Mouse (Mus musculus) embryonic facial prominence, embryonic 15.5 days (tissue): Measurements from ENCODE around the gene Klhdc8b. TPM values are rescaled to one million over a fixed set of nuclear protein-coding genes. Genes with fewer than 3 reads are reported as not detected.

Experiments
- ATAC-seq: fragments of 200-750 bp; cut with Nextera tagmentation; 2 replicates; pipeline ENCODE4 v1.8.0; 2017; ENCODE audit warnings: low read depth, moderate TSS enrichment; ENCODE audit not compliant: insufficient number of reproducible peaks, low FRiP score, low TSS enrichment
- H3K27ac ChIP-seq: fragments of 300-500 bp; sonication (generic); replicated peaks from 2 replicates; pipeline ENCODE4 v1.5.1; 2015; ENCODE audit warnings: mild to moderate bottlenecking, inconsistent platforms
- H3K27me3 ChIP-seq: fragments of 300-500 bp; sonication (generic); 2 replicates; pipeline ENCODE4 v1.6.1; 2015; ENCODE audit warnings: inconsistent platforms
- H3K36me3 ChIP-seq: fragments of 300-500 bp; sonication (generic); 2 replicates; pipeline ENCODE4 v1.6.1; 2015; ENCODE audit warnings: mild to moderate bottlenecking, inconsistent platforms
- H3K4me1 ChIP-seq: fragments of 300-500 bp; sonication (generic); 2 replicates; pipeline ENCODE4 v1.6.1; 2015; ENCODE audit warnings: inconsistent platforms
- H3K4me2 ChIP-seq: fragments of 300-500 bp; sonication (generic); replicated peaks from 2 replicates; pipeline ENCODE4 v1.6.1; 2015; ENCODE audit warnings: mild to moderate bottlenecking, inconsistent platforms
- H3K4me3 ChIP-seq: fragments of 300-500 bp; sonication (generic); replicated peaks from 2 replicates; pipeline ENCODE4 v1.5.1; 2015; ENCODE audit warnings: mild to moderate bottlenecking, inconsistent platforms
- H3K9ac ChIP-seq: fragments of 300-500 bp; sonication (generic); 2 replicates; pipeline ENCODE4 v1.6.1; 2015; ENCODE audit warnings: inconsistent platforms
- H3K9me3 ChIP-seq: fragments of 300-500 bp; sonication (generic); replicated peaks from 2 replicates; pipeline ENCODE4 v1.6.1; 2016; ENCODE audit warnings: inconsistent platforms
- WGBS: fragments of 180-500 bp; shearing (Covaris S2); methylation state at CpG from one replicate; pipeline ENCODE4 v1.1.7; 2015; 5-methylcytosine and 5-hydroxymethylcytosine counted together
- polyA plus RNA-seq: library from polyadenylated mRNA; unstranded; fragments of >200 nt; fragmentation: Nextera tagmentation; extraction: Ambion mirVana; gene quantifications from 2 replicates; pipeline ENCODE4 v1.2.1, GENCODE M21; 2015

Klhdc8b gene
- polyA plus RNA-seq, result 33.4 and 35.7 TPM in 2 replicates

DNA sequence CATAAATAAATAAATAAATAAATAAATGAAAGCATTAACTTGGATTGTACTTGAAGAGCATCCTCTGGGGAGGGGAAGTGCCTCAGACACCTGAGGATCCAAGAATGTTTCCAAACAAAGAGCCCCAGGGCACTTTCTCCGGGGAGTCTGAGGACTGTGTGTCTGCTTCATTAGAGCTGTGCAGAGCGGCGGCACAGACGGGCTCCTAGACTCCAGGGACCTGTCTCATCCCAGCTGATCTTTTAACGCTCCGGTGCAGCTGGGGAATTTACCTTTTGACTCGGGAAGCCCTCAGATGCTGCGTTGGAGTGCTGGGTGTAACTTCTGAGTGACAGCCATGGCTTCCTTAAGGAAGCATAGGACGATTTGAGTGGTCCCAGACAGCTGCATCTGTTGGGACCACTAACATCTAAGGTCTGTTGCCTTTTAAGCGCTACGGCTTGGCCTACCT is at the start of gene Klhdc8b:
Gene Klhdc8b (minus strand): TSS at position 401 of the 451 bp plus-strand sequence.
- ATAC-seq, result peak; percentile 35; the same call in 1 of the 2 replicates
- Histone ChIP-seq H3K27me3 (no peaks in the 10 kb centered on the region), H3K4me2 (peak within 1 kb of the TSS; percentile 66), H3K9ac (peak within 1 kb of the TSS; percentile 81), H3K27ac (peak within 1 kb of the TSS; percentile 94), H3K4me3 (peak within 1 kb of the TSS; percentile 92), H3K9me3 (no peaks in the 10 kb centered on the region), H3K36me3 (peaks cover 41% of the 10 kb centered on the region), H3K4me1 (peaks cover 20% of the 10 kb centered on the region)
- WGBS, result 15% methylated on average over 11 of the region's 11 CpGs

DNA sequence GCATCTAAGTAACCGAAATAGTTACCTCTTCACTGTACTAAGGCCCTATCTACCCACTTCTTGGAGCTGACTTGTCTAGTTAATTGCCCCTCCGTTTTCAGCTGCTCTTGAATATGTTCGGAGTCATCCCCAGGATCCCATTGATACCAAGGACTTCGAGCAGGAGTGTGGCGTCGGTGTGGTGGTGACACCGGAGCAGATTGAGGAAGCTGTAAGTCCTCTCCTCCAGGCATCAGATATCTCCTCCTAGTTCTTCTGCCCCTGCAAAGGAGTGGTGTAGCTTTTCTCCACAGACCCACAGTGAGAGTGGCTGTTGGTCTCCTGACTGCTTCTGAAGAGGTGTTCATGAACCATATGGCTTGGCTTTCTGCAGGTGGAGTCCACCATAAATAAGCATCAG is 47.4 kb upstream of the Klhdc8b start:
- Histone ChIP-seq H3K27ac (no peak overlapping the region), H3K9me3 (no peaks in the 10 kb centered on the region), H3K4me3 (peak overlapping the region; percentile 72), H3K36me3 (peaks cover 45% of the 10 kb centered on the region), H3K27me3 (no peaks in the 10 kb centered on the region), H3K4me1 (peaks cover 16% of the 10 kb centered on the region), H3K9ac (peak overlapping the region; percentile 74), H3K4me2 (peak overlapping the region; percentile 60)
- whole genome bisulfite sequencing, result 82% methylated on average over 7 of the region's 7 CpGs
- no peak for ATAC-seq

DNA sequence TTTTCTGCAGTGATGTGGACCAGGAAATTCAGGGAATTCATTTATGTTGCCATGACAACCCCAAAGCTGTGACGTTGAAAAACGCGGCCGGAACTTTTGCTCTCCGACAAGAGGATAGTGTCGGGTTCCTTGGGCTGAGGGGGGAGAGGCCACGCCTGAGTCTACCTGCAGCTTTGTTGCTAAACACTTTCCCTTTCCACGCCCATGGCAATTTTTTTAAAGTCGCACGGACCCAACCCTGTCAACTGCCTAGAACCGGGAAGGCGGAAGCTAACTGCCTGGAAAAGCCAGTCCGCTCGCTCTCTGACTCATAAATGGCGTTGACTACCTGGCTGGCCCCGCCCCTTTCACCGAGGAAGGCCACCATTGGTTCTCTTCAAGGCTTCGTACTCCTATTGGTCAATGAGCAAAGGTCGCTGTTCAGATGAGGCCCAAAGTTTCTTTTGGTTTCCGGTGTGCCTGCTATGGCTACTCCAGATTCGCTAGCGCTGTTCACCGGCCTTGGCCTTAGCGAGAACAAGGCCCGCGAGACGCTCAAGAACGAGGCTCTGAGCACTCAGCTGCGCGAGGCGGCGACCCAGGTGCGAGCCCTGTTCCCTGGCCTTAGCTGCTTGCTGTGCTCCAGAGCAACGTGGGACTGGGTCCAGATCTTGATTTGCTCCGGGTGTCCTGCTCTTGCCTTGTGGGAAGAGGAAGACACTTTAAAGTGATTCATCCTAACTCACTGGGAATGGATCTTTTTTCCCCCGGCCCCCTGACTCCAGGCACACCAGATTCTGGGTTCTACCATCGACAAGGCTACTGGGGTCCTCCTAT is 46.4 kb upstream of the Klhdc8b start, which contains the start of gene Qars:
Gene Qars (plus strand): TSS at position 88 of the 816 bp plus-strand sequence.
- peaks cover 16% of the 10 kb centered on the region for H3K4me1 ChIP-seq
- no peaks in the 10 kb centered on the region for H3K27me3 ChIP-seq
- peaks cover 45% of the 10 kb centered on the region for H3K36me3 ChIP-seq
- WGBS, result under 1% methylated on average over 37 of the region's 37 CpGs
- ATAC-seq, result peak; percentile 97
- peak within 1 kb of the TSS; percentile 88 for H3K27ac ChIP-seq
- H3K4me3 ChIP-seq, result peak within 1 kb of the TSS; percentile 72
- peak within 1 kb of the TSS; percentile 60 for H3K4me2 ChIP-seq
- H3K9ac ChIP-seq, result peak within 1 kb of the TSS; percentile 74
- no peaks in the 10 kb centered on the region for H3K9me3 ChIP-seq

DNA sequence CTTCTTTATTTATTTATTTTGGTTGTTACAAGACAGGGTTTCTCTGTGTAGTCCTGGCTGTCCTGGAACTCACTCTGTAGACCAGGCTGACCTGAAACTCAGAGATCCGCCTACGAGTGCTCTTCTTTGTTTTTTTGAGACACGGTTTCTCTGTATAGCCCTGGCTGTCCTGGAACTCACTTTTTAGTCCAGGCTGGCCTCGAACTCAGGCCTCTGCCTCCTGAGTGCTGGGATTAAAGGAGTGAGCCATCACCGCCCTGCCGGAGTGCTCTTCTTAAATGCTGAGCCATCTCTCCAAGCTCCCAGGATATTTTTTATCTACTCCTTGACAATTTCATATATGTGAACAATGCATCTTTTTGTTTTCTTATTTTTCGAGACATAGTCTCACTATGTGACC is 45.5 kb upstream of the Klhdc8b start:
- H3K4me2 ChIP-seq, result peak overlapping the region; percentile 60
- H3K9ac ChIP-seq, result no peak overlapping the region
- H3K4me3 ChIP-seq, result peak overlapping the region; percentile 72; the same call in 1 of the 2 replicates
- peaks cover 16% of the 10 kb centered on the region for H3K4me1 ChIP-seq
- H3K27me3 ChIP-seq, result no peaks in the 10 kb centered on the region
- H3K9me3 ChIP-seq, result no peaks in the 10 kb centered on the region
- H3K36me3 ChIP-seq, result peaks cover 44% of the 10 kb centered on the region
- H3K27ac ChIP-seq, result peak overlapping the region; percentile 88; the same call in 1 of the 2 replicates
- 91% methylated on average over 7 of the region's 7 CpGs for WGBS
- no peak for ATAC-seq

DNA sequence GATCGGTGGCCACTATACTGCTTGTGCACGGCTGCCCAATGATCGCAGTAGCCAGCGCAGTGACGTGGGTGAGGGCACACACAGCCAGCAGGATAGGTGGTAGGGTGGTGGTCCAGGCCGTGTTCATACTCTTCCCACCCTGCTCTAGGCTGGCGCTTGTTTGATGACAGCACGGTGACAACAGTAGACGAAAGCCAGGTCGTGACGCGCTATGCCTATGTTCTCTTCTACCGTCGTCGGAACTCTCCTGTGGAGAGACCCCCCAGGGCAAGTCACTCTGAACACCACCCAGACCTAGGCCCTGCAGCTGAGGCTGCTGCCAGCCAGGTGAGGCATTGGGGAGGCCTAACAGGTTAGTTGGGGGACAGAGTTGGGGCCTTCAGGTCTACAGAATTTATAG is 38.6 kb upstream of the Klhdc8b start:
- no peak for ATAC-seq
- H3K4me2 ChIP-seq, result no peak overlapping the region
- no peaks in the 10 kb centered on the region for H3K4me1 ChIP-seq
- H3K27me3 ChIP-seq, result no peaks in the 10 kb centered on the region
- no peaks in the 10 kb centered on the region for H3K9me3 ChIP-seq
- H3K9ac ChIP-seq, result no peak overlapping the region
- H3K27ac ChIP-seq, result no peak overlapping the region
- peaks cover 87% of the 10 kb centered on the region for H3K36me3 ChIP-seq
- 91% methylated on average over 15 of the region's 15 CpGs for WGBS
- H3K4me3 ChIP-seq, result no peak overlapping the region

DNA sequence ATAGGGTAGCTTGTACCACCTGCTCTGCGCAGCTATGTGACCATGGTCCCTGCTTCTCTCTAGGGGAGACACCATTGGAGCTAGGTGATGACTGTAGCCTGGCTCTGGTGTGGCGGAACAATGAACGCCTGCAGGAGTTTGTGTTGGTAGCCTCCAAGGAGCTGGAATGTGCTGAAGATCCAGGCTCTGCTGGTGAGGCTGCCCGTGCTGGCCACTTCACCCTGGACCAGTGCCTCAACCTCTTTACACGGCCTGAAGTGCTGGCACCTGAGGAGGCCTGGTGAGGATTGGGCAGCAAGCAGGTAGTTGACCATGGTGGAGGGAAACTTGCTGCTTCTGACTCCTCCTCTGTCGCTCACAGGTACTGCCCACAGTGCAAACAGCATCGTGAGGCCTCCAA is 37.9 kb upstream of the Klhdc8b start:
- Histone ChIP-seq H3K4me2 (no peak overlapping the region), H3K27me3 (no peaks in the 10 kb centered on the region), H3K9ac (no peak overlapping the region), H3K27ac (no peak overlapping the region), H3K9me3 (no peaks in the 10 kb centered on the region), H3K4me1 (no peaks in the 10 kb centered on the region), H3K4me3 (no peak overlapping the region), H3K36me3 (peaks cover 94% of the 10 kb centered on the region)
- ATAC-seq, result no peak
- WGBS, result 93% methylated on average over 7 of the region's 7 CpGs

DNA sequence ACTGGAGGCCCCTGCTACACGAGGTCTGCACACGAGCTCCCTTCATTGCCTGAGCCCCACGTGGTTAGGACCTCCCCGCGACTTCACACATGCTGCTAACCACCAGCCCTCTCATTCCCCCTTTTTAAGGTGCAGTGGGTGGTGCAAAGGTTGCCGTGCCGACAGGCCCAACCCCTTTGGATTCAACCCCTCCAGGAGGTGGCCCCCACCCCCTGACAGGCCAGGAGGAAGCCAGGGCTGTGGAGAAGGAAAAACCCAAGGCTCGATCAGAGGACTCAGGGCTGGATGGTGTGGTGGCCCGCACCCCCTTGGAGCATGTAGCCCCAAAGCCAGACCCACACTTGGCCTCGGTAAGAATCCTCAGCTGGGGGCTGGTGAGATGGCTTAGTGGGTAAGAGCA is 33.5 kb upstream of the Klhdc8b start:
- no peak overlapping the region for H3K27ac ChIP-seq
- no peaks in the 10 kb centered on the region for H3K9me3 ChIP-seq
- ATAC-seq, result no peak
- peaks cover 20% of the 10 kb centered on the region for H3K4me1 ChIP-seq
- peaks cover 78% of the 10 kb centered on the region for H3K36me3 ChIP-seq
- H3K4me2 ChIP-seq, result no peak overlapping the region
- H3K27me3 ChIP-seq, result no peaks in the 10 kb centered on the region
- H3K9ac ChIP-seq, result no peak overlapping the region
- WGBS, result 78% methylated on average over 10 of the region's 10 CpGs
- H3K4me3 ChIP-seq, result no peak overlapping the region

DNA sequence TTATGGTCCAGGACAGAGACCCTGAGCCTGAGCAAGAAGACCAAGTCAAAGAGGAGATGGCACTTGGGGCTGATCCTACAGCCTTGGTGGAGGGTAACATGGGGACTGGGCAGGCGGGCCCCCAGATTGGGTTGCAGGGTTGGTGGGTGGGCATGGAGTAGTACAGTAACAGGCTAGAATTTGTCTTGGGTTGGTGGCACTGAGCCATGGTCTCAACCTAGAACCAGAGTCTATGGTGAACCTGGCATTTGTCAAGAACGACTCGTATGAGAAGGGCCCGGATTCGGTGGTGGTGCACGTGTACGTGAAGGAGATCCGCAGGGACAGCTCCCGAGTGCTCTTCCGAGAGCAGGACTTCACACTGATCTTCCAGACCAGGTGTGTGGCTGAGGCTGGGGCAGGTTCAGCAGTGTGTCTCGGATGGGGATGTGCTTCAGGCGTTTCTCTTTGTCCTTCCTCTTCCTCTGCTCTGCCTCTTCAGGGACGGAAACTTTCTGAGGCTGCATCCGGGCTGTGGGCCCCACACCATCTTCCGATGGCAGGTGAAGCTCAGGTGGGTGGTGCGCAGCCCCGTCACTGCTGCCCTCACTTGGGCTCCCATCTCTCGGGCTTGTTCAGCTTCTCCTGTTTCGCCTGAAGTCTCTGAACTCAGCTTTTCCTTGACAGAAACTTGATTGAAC is 32.9 kb upstream of the Klhdc8b start:
- Histone ChIP-seq H3K36me3 (peaks cover 77% of the 10 kb centered on the region), H3K4me1 (peaks cover 21% of the 10 kb centered on the region), H3K9me3 (no peaks in the 10 kb centered on the region), H3K9ac (no peak overlapping the region), H3K4me3 (no peak overlapping the region), H3K27me3 (no peaks in the 10 kb centered on the region), H3K4me2 (no peak overlapping the region), H3K27ac (no peak overlapping the region)
- no peak for ATAC-seq
- 89% methylated on average over 19 of the region's 19 CpGs for WGBS

DNA sequence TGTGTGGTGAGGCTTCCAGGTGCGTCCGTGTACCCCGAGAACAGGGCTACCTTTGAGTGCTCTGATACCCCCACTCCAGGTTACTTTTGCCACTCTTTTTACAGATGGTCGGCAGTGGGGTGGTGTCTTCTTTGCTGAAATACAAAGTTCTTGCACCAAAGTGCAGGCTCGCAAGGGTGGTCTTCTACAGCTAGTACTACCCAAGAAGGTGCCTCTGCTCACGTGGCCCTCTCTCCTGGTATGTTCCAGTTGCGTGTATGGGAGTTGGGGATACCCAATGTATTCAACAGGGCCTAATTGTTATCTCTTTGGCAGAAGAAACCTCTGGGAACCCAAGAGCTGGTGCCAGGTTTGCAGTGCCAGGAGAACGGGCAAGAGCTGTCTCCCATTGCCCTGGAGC is 31.9 kb upstream of the Klhdc8b start:
- Histone ChIP-seq H3K4me3 (no peak overlapping the region), H3K4me2 (no peak overlapping the region), H3K4me1 (peaks cover 21% of the 10 kb centered on the region), H3K9me3 (no peaks in the 10 kb centered on the region), H3K9ac (no peak overlapping the region), H3K27ac (no peak overlapping the region), H3K36me3 (peaks cover 77% of the 10 kb centered on the region), H3K27me3 (no peaks in the 10 kb centered on the region)
- no peak for ATAC-seq
- 98% methylated on average over 8 of the region's 8 CpGs for WGBS

DNA sequence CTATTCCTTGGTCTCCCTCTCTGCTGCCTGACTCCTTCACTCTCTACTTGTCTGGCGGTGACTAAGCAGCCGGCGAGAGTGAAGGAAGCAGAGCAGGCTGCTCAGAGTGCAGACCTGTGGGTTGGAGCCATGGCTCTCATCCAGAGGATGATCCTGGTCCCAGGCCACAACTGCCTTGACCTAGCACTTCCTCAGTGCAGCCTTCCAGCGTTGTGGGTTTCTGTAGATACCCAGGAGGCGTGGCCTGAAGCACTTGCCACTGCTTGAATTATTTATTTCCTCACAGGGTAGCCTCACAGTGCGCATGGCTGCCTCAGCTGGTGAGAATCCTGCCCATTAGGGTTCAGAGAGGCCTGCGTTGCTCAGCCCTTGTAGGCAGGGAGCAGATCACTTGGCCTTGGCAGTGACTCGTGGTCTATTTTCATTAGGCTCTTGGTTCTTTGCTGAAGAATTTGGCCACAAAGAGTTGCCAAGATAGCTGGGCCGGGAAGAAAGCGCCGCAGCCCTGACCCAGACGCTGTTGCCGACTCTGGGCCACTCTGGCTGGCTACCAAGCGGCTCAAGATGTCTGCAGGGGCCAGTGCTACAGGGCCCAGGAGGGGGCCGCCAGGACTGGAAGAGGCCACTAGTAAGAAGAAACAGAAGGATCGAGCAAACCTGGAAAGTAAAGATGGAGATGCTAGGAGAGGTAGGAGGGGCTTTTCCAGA is 30.8 kb upstream of the Klhdc8b start:
- 84% methylated on average over 16 of the region's 16 CpGs for WGBS

DNA sequence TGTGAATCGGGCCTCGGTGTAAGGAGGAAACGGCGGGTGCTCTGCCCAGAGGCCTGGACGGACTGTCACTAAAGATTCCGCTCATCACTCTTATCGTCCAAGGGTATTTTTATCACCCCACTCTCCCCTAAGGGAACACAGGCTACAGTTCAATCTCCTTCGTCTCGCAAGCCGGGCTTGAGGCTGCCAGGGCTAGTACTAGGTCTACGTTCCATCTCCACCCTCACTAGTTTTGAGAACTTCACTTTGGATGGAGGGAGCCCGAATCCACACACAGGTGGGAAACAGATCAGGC is 29.9 kb upstream of the Klhdc8b start:
- Histone ChIP-seq H3K9ac (peak overlapping the region; percentile 98), H3K4me1 (peaks cover 21% of the 10 kb centered on the region), H3K9me3 (no peaks in the 10 kb centered on the region), H3K4me3 (peak overlapping the region; percentile 96), H3K27ac (peak overlapping the region; percentile 98), H3K27me3 (no peaks in the 10 kb centered on the region), H3K4me2 (peak overlapping the region; percentile 77), H3K36me3 (peaks cover 77% of the 10 kb centered on the region)
- ATAC-seq, result no peak
- WGBS, result 6% methylated on average over 12 of the region's 12 CpGs

More for the DNA sequence above, 30.8 kb upstream of the Klhdc8b start:
- Histone ChIP-seq H3K9me3 (no peaks in the 10 kb centered on the region), H3K27ac (peak overlapping the region; percentile 56), H3K27me3 (no peaks in the 10 kb centered on the region), H3K36me3 (peaks cover 77% of the 10 kb centered on the region), H3K9ac (peak overlapping the region; percentile 98), H3K4me1 (peaks cover 21% of the 10 kb centered on the region), H3K4me3 (peak overlapping the region; percentile 96), H3K4me2 (peak overlapping the region; percentile 77)
- no peak for ATAC-seq
